Mouse (Mus musculus): ENCODE measurements around the gene Pim1. TPM values are rescaled to one million over a fixed set of nuclear protein-coding genes. Genes with fewer than 3 reads are reported as not detected.
"Not testable (repeated sequence)": the region's sequence is repeated elsewhere in the genome, so short reads cannot be mapped to it uniquely, and the experiment has no call there.

Gene Pim1
- polyA plus RNA-seq, 1 experiment from 2014 or later: 17.9 TPM

GRCm38 (mm10) chr17:29503700-29504099 is 13.1 kb downstream of the Pim1 start:
- 79% methylated on average over 5 of the region's 5 CpGs for WGBS
- Histone ChIP-seq H3K9me3 (replicated peaks) (no peaks in the 10 kb centered on the region), H3K27ac (no peak overlapping the region), H3K4me2 (no peak overlapping the region), H3K4me1 (replicated peaks) (peaks cover 8% of the 10 kb centered on the region), H3K9ac (no peak overlapping the region), H3K4me3 (no peak overlapping the region), H3K27me3 (no peaks in the 10 kb centered on the region), H3K36me3 (no peaks in the 10 kb centered on the region)
- ATAC-seq (replicated peaks; ENCODE audit: insufficient number of reproducible peaks, insufficient read depth, low FRiP score, low read depth): no peak

- ATAC-seq (replicated peaks; ENCODE audit: insufficient number of reproducible peaks, insufficient read depth, low FRiP score, low read depth): no peak
- WGBS: 71% methylated on average over 12 of the region's 12 CpGs
- Histone ChIP-seq H3K4me2 (no peak overlapping the region), H3K4me1 (replicated peaks) (peaks cover 3% of the 10 kb centered on the region; the same call in 1 of the 2 replicates), H3K27me3 (no peaks in the 10 kb centered on the region), H3K4me3 (no peak overlapping the region), H3K27ac (no peak overlapping the region), H3K9ac (no peak overlapping the region), H3K9me3 (replicated peaks) (no peaks in the 10 kb centered on the region), H3K36me3 (no peaks in the 10 kb centered on the region)
Observed at GRCm38 (mm10) chr17:29508927-29509608, 18.5 kb downstream of the Pim1 start.

- Histone ChIP-seq H3K27ac (no peak overlapping the region), H3K4me2 (no peak overlapping the region), H3K4me3 (no peak overlapping the region), H3K9ac (no peak overlapping the region), H3K4me1 (replicated peaks) (peaks cover 9% of the 10 kb centered on the region), H3K9me3 (replicated peaks) (no peaks in the 10 kb centered on the region), H3K36me3 (no peaks in the 10 kb centered on the region), H3K27me3 (no peaks in the 10 kb centered on the region)
- ATAC-seq (replicated peaks; ENCODE audit: insufficient number of reproducible peaks, insufficient read depth, low FRiP score, low read depth): no peak
- WGBS: 57% methylated on average over 8 of the region's 8 CpGs
Observed at GRCm38 (mm10) chr17:29510691-29511090, 20.1 kb downstream of the Pim1 start.

GRCm38 (mm10) chr17:29513044-29513730 is 22.6 kb downstream of the Pim1 start:
- H3K4me2 ChIP-seq: no peak overlapping the region
- H3K9ac ChIP-seq: no peak overlapping the region
- no peaks in the 10 kb centered on the region for H3K36me3 ChIP-seq
- H3K4me3 ChIP-seq: no peak overlapping the region
- peak; percentile 49; the same call in 1 of the 2 replicates for ATAC-seq (replicated peaks; ENCODE audit: insufficient number of reproducible peaks, insufficient read depth, low FRiP score, low read depth)
- H3K27me3 ChIP-seq: no peaks in the 10 kb centered on the region
- peaks cover 9% of the 10 kb centered on the region for H3K4me1 ChIP-seq (replicated peaks)
- WGBS: 34% methylated on average over 13 of the region's 13 CpGs
- no peak overlapping the region for H3K27ac ChIP-seq
- H3K9me3 ChIP-seq (replicated peaks): no peaks in the 10 kb centered on the region

GRCm38 (mm10) chr17:29514435-29514834 is 23.9 kb downstream of the Pim1 start:
- H3K4me1 ChIP-seq (replicated peaks): peaks cover 9% of the 10 kb centered on the region
- no peaks in the 10 kb centered on the region for H3K9me3 ChIP-seq (replicated peaks)
- H3K4me3 ChIP-seq: no peak overlapping the region
- no peak overlapping the region for H3K9ac ChIP-seq
- no peaks in the 10 kb centered on the region for H3K36me3 ChIP-seq
- ATAC-seq (replicated peaks; ENCODE audit: insufficient number of reproducible peaks, insufficient read depth, low FRiP score, low read depth): peak; percentile 39; the same call in 1 of the 2 replicates
- no peaks in the 10 kb centered on the region for H3K27me3 ChIP-seq
- 2% methylated on average over 11 of the region's 11 CpGs for whole genome bisulfite sequencing
- H3K27ac ChIP-seq: no peak overlapping the region
- no peak overlapping the region for H3K4me2 ChIP-seq

GRCm38 (mm10) chr17:29518665-29519064 is 28.1 kb downstream of the Pim1 start:
- not testable (repeated sequence) for H3K9me3 ChIP-seq (replicated peaks); H3K4me3 ChIP-seq; H3K27me3 ChIP-seq; H3K27ac ChIP-seq; H3K9ac ChIP-seq; H3K36me3 ChIP-seq; H3K4me2 ChIP-seq; ATAC-seq (replicated peaks; ENCODE audit: insufficient number of reproducible peaks, insufficient read depth, low FRiP score, low read depth); H3K4me1 ChIP-seq (replicated peaks)
- WGBS: 73% methylated on average over 5 of the region's 5 CpGs

GRCm38 (mm10) chr17:29519731-29520130 is 29.2 kb downstream of the Pim1 start:
- Histone ChIP-seq H3K36me3 (no peaks in the 10 kb centered on the region), H3K9me3 (replicated peaks) (no peaks in the 10 kb centered on the region), H3K4me2 (no peak overlapping the region), H3K9ac (no peak overlapping the region), H3K4me3 (no peak overlapping the region), H3K27me3 (no peaks in the 10 kb centered on the region), H3K27ac (no peak overlapping the region), H3K4me1 (replicated peaks) (peaks cover under 1% of the 10 kb centered on the region; the same call in 1 of the 2 replicates)
- ATAC-seq (replicated peaks; ENCODE audit: insufficient number of reproducible peaks, insufficient read depth, low FRiP score, low read depth): no peak
- 70% methylated on average over 8 of the region's 8 CpGs for WGBS

- H3K27ac ChIP-seq: no peak overlapping the region
- H3K4me3 ChIP-seq: no peak overlapping the region
- WGBS: 84% methylated on average over 2 of the region's 2 CpGs
- no peak for ATAC-seq (replicated peaks; ENCODE audit: insufficient number of reproducible peaks, insufficient read depth, low FRiP score, low read depth)
- no peak overlapping the region for H3K4me2 ChIP-seq
- no peaks in the 10 kb centered on the region for H3K27me3 ChIP-seq
- H3K9ac ChIP-seq: no peak overlapping the region
- no peaks in the 10 kb centered on the region for H3K4me1 ChIP-seq (replicated peaks)
- H3K36me3 ChIP-seq: no peaks in the 10 kb centered on the region
- H3K9me3 ChIP-seq (replicated peaks): no peaks in the 10 kb centered on the region
Observed at GRCm38 (mm10) chr17:29525613-29526012, 35.1 kb downstream of the Pim1 start.

- H3K4me2 ChIP-seq: no peak overlapping the region
- H3K4me1 ChIP-seq (replicated peaks): peaks cover 6% of the 10 kb centered on the region
- H3K36me3 ChIP-seq: no peaks in the 10 kb centered on the region
- no peaks in the 10 kb centered on the region for H3K27me3 ChIP-seq
- no peak overlapping the region for H3K9ac ChIP-seq
- no peak overlapping the region for H3K27ac ChIP-seq
- H3K4me3 ChIP-seq: no peak overlapping the region
- ATAC-seq (replicated peaks; ENCODE audit: insufficient number of reproducible peaks, insufficient read depth, low FRiP score, low read depth): no peak
- H3K9me3 ChIP-seq (replicated peaks): no peaks in the 10 kb centered on the region
- 75% methylated on average over 8 of the region's 8 CpGs for WGBS
Observed at GRCm38 (mm10) chr17:29528568-29529187, 38.1 kb downstream of the Pim1 start.

GRCm38 (mm10) chr17:29530508-29530907 is 40.0 kb downstream of the Pim1 start:
- H3K9me3 ChIP-seq (replicated peaks): no peaks in the 10 kb centered on the region
- no peak overlapping the region for H3K4me2 ChIP-seq
- no peaks in the 10 kb centered on the region for H3K27me3 ChIP-seq
- no peaks in the 10 kb centered on the region for H3K36me3 ChIP-seq
- H3K4me3 ChIP-seq: no peak overlapping the region
- no peak for ATAC-seq (replicated peaks; ENCODE audit: insufficient number of reproducible peaks, insufficient read depth, low FRiP score, low read depth)
- 68% methylated on average over 6 of the region's 6 CpGs for WGBS
- H3K27ac ChIP-seq: no peak overlapping the region
- no peak overlapping the region for H3K9ac ChIP-seq
- peaks cover 6% of the 10 kb centered on the region for H3K4me1 ChIP-seq (replicated peaks)

- no peak for ATAC-seq (replicated peaks; ENCODE audit: insufficient number of reproducible peaks, insufficient read depth, low FRiP score, low read depth)
- H3K9ac ChIP-seq: no peak overlapping the region
- no peak overlapping the region for H3K27ac ChIP-seq
- no peaks in the 10 kb centered on the region for H3K9me3 ChIP-seq (replicated peaks)
- no peaks in the 10 kb centered on the region for H3K36me3 ChIP-seq
- no peaks in the 10 kb centered on the region for H3K27me3 ChIP-seq
- H3K4me2 ChIP-seq: no peak overlapping the region
- H3K4me1 ChIP-seq (replicated peaks): peaks cover 6% of the 10 kb centered on the region
- 76% methylated on average over 9 of the region's 9 CpGs for WGBS
- no peak overlapping the region for H3K4me3 ChIP-seq
Observed at GRCm38 (mm10) chr17:29531278-29531677, 40.7 kb downstream of the Pim1 start.
